Mouse (Mus musculus) forebrain, embryonic 13.5 days (tissue): Measurements from ENCODE around the gene 3110040M04Rik. TPM values are rescaled to one million over a fixed set of nuclear protein-coding genes. Genes with fewer than 3 reads are reported as not detected.
"Not testable (repeated sequence)": the region's sequence is repeated elsewhere in the genome, so short reads cannot be mapped to it uniquely, and the experiment has no call there.

Experiments
- ATAC-seq: fragments of 200-750 bp; cut with Nextera tagmentation; 2 replicates; pipeline ENCODE4 v1.8.0; 2017
- H3K27ac ChIP-seq: fragments of 300-500 bp; sonication (generic); 2 replicates; pipeline ENCODE4 v1.5.1; 2015; ENCODE audit warnings: inconsistent platforms, mild to moderate bottlenecking, moderate library complexity
- H3K27me3 ChIP-seq: fragments of 300-500 bp; sonication (generic); 2 replicates; pipeline ENCODE4 v1.6.1; 2015; ENCODE audit warnings: mild to moderate bottlenecking, inconsistent platforms
- H3K36me3 ChIP-seq: fragments of 300-500 bp; sonication (generic); 2 replicates; pipeline ENCODE4 v1.6.1; 2015; ENCODE audit warnings: mild to moderate bottlenecking, inconsistent platforms; ENCODE audit not compliant: poor library complexity, severe bottlenecking
- H3K4me1 ChIP-seq: fragments of 300-500 bp; sonication (generic); 2 replicates; pipeline ENCODE4 v1.6.1; 2015; ENCODE audit warnings: inconsistent platforms
- H3K4me2 ChIP-seq: fragments of 300-500 bp; sonication (generic); 2 replicates; pipeline ENCODE4 v1.6.1; 2015; ENCODE audit warnings: inconsistent platforms, mild to moderate bottlenecking, moderate library complexity
- H3K4me3 ChIP-seq: fragments of 300-500 bp; sonication (generic); 2 replicates; pipeline ENCODE4 v1.5.1; 2015; ENCODE audit warnings: mild to moderate bottlenecking, inconsistent platforms
- H3K9ac ChIP-seq: fragments of 300-500 bp; sonication (generic); 2 replicates; pipeline ENCODE4 v1.6.1; 2015; ENCODE audit warnings: mild to moderate bottlenecking, inconsistent platforms
- H3K9me3 ChIP-seq: fragments of 300-500 bp; sonication (generic); replicated peaks from 2 replicates; pipeline ENCODE4 v1.6.1; 2016; ENCODE audit warnings: inconsistent platforms
- WGBS: fragments of 180-500 bp; shearing (Covaris S2); methylation state at CpG from one replicate; pipeline ENCODE4 v1.1.7; 2015; 5-methylcytosine and 5-hydroxymethylcytosine counted together
- polyA plus RNA-seq: library from polyadenylated mRNA; unstranded; fragments of >200 nt; fragmentation: Nextera tagmentation; extraction: Ambion mirVana; gene quantifications from 2 replicates; pipeline ENCODE4 v1.2.1, GENCODE M21; 2015

3110040M04Rik gene
- not detected in 2 replicates for polyA plus RNA-seq

- not testable (repeated sequence) for H3K27ac ChIP-seq, H3K4me3 ChIP-seq, H3K9me3 ChIP-seq, H3K9ac ChIP-seq, H3K4me1 ChIP-seq, H3K36me3 ChIP-seq, H3K27me3 ChIP-seq, ATAC-seq, H3K4me2 ChIP-seq
- no CpG with 5 or more reads among the region's 6 CpGs for WGBS
These were observed at the start of gene 3110040M04Rik for GRCm38 (mm10) chr1:151203818-151204217. Gene 3110040M04Rik (plus strand): TSS chr1:151204121.

DNA sequence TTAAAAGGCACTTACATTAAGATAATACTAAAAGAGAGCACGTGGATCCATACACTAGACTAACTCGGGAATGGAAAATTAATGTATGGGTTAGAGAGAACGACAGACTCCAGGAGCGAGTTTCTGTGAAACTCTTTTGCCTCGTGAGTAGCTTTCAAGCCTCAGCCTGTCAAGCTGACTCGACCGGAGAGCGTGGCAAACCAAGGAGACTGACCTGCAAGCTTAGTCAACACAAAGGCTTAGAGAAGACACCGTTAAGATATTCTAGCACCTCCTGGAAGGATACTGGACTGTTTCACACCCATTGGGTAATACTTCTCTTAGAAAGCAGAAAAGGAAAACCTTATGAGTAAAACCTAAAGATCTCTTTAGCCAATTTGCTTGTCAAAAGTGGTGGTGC is 49.8 kb upstream of the 3110040M04Rik start:
- not testable (repeated sequence) for ATAC-seq, H3K27ac ChIP-seq, H3K9ac ChIP-seq, H3K4me3 ChIP-seq, H3K36me3 ChIP-seq, H3K4me2 ChIP-seq, H3K9me3 ChIP-seq, H3K27me3 ChIP-seq
- WGBS, result 96% methylated on average over 9 of the region's 9 CpGs
- peaks cover 26% of the 10 kb centered on the region for H3K4me1 ChIP-seq

DNA sequence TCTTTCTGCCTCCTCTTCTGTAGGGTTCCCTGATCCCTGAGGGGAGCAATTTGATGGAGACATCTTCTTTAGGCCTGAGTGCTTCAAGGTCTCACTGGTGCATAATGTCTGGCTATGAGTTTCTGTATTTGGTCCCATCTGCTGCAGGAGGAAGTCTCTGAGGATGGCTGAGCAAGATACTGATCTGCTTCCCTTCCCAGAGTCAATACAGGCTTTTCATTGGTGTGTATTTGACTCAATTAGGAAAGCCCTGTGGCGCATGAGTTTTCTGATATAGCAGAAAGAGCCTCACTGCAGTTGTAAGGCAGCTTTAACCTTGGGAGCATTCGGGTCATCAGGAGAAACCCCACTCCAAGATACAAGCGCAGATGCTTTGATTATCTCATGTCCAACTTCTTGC is 47.8 kb upstream of the 3110040M04Rik start:
- Histone ChIP-seq H3K9me3 (no peaks in the 10 kb centered on the region), H3K4me2 (no peak overlapping the region), H3K36me3 (no peaks in the 10 kb centered on the region), H3K27me3 (no peaks in the 10 kb centered on the region), H3K4me1 (peaks cover 30% of the 10 kb centered on the region), H3K4me3 (no peak overlapping the region), H3K27ac (no peak overlapping the region), H3K9ac (no peak overlapping the region)
- ATAC-seq, result no peak
- WGBS, result 92% methylated on average over 3 of the region's 3 CpGs

GRCm38 (mm10) chr1:151156777-151157632 is 46.9 kb upstream of the 3110040M04Rik start:
- Histone ChIP-seq H3K4me3 (no peak overlapping the region), H3K27me3 (no peaks in the 10 kb centered on the region), H3K9me3 (no peaks in the 10 kb centered on the region), H3K4me1 (peaks cover 30% of the 10 kb centered on the region), H3K36me3 (no peaks in the 10 kb centered on the region), H3K27ac (no peak overlapping the region), H3K4me2 (no peak overlapping the region), H3K9ac (no peak overlapping the region)
- ATAC-seq, result no peak
- WGBS, result 72% methylated on average over 7 of the region's 7 CpGs

DNA sequence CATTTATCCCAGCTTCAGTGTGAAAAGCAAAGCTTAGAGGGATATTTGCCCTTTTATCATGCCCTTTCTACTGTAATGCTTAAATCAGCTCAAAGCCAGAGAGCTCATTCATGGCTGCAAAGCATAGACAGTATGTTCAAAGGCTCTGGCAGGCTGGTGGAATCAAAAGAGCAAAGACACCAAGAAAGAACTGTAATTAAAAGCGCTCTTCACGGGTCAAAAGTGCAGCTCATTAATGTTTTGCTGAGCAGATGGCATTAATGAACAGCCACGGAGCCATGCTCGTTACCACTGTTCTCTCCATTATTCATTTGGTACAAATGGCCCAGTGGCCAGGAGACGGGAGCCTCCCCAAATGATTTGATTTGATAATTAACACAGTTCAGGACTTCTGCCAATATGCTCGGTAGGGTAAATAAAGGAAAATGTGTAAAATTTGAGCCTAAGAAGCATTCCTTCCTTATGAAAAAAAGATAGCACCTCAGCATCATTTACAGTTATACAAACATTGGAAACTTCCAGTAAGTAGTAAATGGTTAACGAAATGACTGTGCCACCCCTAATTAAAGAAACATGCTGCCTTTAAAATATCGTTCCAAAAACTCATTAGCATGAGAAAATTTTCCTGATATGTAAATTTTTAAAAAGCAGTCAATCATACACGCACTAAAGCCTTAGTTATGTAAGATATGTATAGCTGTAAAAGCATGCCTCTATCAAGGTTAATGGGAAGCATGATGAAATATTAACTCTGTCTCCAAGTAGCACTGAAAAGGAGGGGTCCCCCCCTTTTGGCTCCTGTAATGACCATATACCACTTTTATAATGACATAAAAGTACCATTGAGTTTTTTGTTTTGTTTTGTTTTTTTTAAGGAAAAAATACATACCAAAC is 45.7 kb upstream of the 3110040M04Rik start:
- 0 out of 2 replicates have a peak overlapping the region, but pooled peaks have one; percentile 40 for H3K27ac ChIP-seq
- 0 out of 2 replicates have a peak overlapping the region, but pooled peaks have one; percentile 1 for H3K4me2 ChIP-seq
- no peak overlapping the region for H3K4me3 ChIP-seq
- peak; percentile 92 for ATAC-seq
- H3K9ac ChIP-seq, result no peak overlapping the region
- peaks cover 30% of the 10 kb centered on the region for H3K4me1 ChIP-seq
- H3K9me3 ChIP-seq, result no peaks in the 10 kb centered on the region
- H3K27me3 ChIP-seq, result no peaks in the 10 kb centered on the region
- 15% methylated on average over 9 of the region's 9 CpGs for WGBS
- H3K36me3 ChIP-seq, result no peaks in the 10 kb centered on the region

DNA sequence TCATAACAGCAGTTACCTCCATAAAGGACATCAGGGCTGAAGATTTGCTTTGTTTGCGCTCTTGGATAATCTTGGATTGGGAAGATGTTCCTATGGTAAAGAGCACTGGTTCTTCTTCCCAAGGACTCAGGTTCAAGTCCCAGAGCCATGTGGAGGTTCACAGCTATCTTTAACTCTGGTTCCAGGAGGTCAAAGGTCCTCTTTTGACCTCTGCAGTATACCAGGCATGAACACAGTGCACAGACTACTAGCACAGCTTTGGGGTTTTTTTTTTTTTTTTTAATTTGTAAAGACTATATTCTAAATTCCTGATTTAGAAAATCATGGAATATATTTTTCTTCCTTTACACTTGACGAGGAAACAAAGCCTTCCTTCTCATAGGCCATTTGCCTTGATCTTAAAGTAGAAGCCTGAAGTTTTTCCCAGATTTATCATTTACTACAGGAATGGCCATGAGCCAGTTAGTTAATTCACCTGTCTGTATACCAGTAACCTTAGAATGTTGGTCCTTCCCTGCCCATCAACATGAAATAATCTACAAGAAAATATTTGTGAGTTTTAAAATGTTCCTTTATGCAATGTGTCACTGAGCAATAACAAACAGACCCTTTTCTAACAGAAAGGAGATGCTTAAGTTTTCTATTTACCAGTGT is 44.9 kb upstream of the 3110040M04Rik start:
- ATAC-seq, result no peak
- H3K4me3 ChIP-seq, result no peak overlapping the region
- no peak overlapping the region for H3K9ac ChIP-seq
- H3K4me2 ChIP-seq, result no peak overlapping the region
- peaks cover 30% of the 10 kb centered on the region for H3K4me1 ChIP-seq
- no peaks in the 10 kb centered on the region for H3K27me3 ChIP-seq
- no peaks in the 10 kb centered on the region for H3K36me3 ChIP-seq
- whole genome bisulfite sequencing, result 81% methylated on average over 2 of the region's 2 CpGs
- H3K9me3 ChIP-seq, result no peaks in the 10 kb centered on the region
- H3K27ac ChIP-seq, result no peak overlapping the region

GRCm38 (mm10) chr1:151166031-151166430 is 37.9 kb upstream of the 3110040M04Rik start:
- no peak overlapping the region for H3K9ac ChIP-seq
- peaks cover 24% of the 10 kb centered on the region for H3K4me1 ChIP-seq
- H3K4me3 ChIP-seq, result no peak overlapping the region
- H3K36me3 ChIP-seq, result no peaks in the 10 kb centered on the region
- H3K4me2 ChIP-seq, result no peak overlapping the region
- no peaks in the 10 kb centered on the region for H3K9me3 ChIP-seq
- no peaks in the 10 kb centered on the region for H3K27me3 ChIP-seq
- ATAC-seq, result no peak; the same call in 1 of the 2 replicates
- WGBS, result 13% methylated on average over 8 of the region's 8 CpGs
- H3K27ac ChIP-seq, result no peak overlapping the region

DNA sequence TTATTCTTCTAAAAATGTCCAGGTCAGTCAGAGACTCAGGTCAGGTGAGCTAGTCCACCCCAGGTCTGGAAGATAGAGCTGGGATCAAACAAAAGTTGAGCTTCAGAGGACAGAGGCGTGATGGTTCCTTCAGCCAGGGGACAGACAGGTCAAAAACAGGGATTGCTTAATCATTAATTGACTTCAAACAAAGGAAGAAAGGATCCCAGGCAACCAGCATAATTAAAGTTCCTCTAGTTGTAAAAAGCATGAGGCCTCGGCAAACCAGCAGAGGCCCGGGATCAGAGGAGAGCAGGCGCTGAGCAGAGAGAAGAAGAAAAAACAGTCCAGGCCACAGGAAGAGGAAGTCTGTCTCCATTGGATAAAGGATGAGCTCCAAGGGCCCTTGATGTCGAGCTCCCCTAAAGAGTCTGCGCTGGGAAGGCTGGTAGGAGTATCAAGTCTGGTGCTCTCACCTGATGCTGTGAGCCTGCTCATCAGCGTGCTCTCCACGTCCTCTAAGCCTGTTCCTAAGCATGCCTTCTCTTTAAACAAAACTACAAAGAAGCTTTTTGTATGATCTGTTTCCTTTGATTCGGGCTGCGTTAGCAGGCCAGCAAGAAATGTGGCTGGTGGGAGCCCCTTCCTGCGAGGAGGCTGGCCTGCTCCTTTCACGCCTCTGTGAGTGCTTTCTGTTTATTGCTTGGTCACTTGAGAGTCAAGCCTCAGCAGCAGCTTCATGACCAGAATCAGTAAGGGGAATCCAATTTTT is 36.4 kb upstream of the 3110040M04Rik start:
- Histone ChIP-seq H3K4me2 (peak overlapping the region; percentile 29), H3K27me3 (no peaks in the 10 kb centered on the region), H3K9me3 (no peaks in the 10 kb centered on the region), H3K4me1 (peaks cover 30% of the 10 kb centered on the region), H3K27ac (peak overlapping the region; percentile 31), H3K36me3 (no peaks in the 10 kb centered on the region), H3K9ac (no peak overlapping the region), H3K4me3 (no peak overlapping the region)
- ATAC-seq, result peak; percentile 76
- WGBS, result 4% methylated on average over 12 of the region's 12 CpGs

GRCm38 (mm10) chr1:151168637-151169036 is 35.3 kb upstream of the 3110040M04Rik start:
- peaks cover 30% of the 10 kb centered on the region for H3K4me1 ChIP-seq
- WGBS, result 72% methylated on average over 3 of the region's 3 CpGs
- ATAC-seq, result no peak
- no peaks in the 10 kb centered on the region for H3K36me3 ChIP-seq
- H3K27me3 ChIP-seq, result no peaks in the 10 kb centered on the region
- no peak overlapping the region for H3K27ac ChIP-seq
- H3K9me3 ChIP-seq, result no peaks in the 10 kb centered on the region
- no peak overlapping the region for H3K4me2 ChIP-seq
- no peak overlapping the region for H3K4me3 ChIP-seq
- H3K9ac ChIP-seq, result no peak overlapping the region

DNA sequence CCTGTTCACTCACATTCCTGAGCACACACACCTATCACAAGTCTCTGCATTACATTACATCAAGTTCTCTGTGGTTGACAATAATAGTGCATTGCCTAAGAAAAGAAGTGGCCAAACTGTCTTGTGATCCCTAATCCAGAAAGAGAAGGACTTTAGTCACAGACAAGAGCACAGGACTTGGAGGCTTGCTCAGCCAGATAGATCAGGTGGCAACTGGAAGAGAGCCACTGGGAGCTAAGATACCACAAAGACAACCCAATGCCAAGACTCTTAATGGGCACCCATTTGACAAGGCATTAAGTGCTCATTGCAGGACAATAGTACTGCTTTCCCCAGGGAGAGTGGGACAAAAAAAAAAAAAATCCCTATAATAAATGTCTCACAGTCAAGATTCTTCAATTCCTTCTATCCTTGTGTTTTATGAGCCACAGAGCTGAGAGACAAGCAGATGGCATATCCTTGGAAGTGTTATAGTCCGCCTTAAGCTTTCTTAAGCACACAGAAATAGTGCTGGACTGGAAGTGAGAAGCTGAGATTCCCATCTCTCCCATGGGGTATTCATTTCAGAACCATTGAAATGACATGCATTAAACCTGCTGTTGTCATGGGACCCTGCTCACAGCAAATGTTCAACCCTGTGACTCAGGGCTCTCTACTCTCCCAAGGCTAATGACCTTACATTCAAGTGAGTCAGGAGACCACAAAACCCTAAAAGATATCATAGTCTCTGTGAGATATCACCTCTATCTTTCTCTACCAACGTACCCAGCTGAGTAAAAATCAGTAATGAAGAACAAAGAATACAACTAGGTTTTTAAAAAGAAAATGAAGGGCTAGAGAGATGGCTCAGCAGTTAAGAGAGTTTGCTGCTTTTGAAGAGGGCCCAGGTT is 32.1 kb upstream of the 3110040M04Rik start:
- H3K9me3 ChIP-seq, result no peaks in the 10 kb centered on the region
- WGBS, result 74% methylated on average over 2 of the region's 2 CpGs
- H3K27ac ChIP-seq, result no peak overlapping the region
- no peak overlapping the region for H3K4me3 ChIP-seq
- peaks cover 24% of the 10 kb centered on the region for H3K4me1 ChIP-seq
- ATAC-seq, result no peak
- no peaks in the 10 kb centered on the region for H3K36me3 ChIP-seq
- H3K27me3 ChIP-seq, result no peaks in the 10 kb centered on the region
- no peak overlapping the region for H3K9ac ChIP-seq
- no peak overlapping the region for H3K4me2 ChIP-seq
